Mouse (Mus musculus): ENCODE measurements at regions not wholly inside any gene's neighbourhood (a gene's known extent, or its start where the extent isn't known, plus 50 kb on each side); places are given as distances from the start of the nearest gene placed in this dataset.

DNA sequence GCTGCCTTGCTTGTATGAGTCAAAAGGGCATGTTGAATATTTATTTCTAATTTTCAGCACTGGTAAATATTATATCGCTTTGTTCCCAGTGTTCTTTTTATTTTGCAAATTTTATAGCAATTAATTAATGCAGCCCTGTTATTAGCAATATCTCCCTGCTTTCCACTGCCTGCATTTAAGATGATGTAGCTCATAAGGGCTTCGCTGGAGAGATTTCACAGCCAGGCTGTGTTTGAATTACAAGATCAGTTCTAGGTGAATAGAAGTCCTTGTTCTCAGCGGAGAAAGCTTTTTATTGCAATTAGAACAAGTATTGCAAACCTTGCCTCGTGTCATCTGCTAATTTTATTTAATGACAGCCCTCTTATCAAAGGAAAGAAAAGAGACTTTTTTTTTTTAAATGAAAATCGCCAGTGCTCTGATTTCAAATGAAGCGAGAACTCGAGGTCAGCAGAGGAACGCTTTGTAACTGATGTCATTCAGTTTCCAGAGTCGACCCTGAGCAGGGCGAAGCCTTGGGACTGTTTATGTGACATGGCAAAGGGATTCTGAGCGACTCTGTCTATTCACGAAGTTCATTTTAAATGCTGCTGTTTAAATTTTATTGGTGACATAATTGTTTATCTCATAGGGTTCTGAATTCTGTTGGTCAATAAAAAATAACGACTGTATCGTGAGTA is 378.7 kb upstream of the Mki67 start:
- DNase-seq (ENCODE audit: inconsistent ontology term), result no peak

DNA sequence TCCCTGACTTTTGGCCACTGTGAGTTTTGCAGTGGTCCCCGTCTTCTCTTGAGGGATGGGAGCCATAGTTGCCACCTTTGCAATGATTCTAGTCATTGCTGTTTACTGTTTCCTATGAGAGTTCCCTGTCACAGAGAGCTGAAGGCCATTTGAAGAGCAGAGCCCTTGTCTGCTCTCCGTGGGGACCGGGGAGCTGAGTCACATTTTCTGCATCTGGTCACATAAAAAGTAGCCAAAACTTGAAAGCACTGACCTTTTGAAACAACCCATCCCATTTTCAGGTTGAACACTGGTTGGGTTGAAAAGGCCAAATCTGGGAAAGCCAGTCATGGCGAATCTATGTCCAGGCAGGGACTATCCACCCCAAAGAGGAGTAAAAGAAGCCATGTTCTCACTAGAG is 387.9 kb upstream of the Mki67 start:
- DNase-seq (ENCODE audit: inconsistent ontology term), result no peak

DNA sequence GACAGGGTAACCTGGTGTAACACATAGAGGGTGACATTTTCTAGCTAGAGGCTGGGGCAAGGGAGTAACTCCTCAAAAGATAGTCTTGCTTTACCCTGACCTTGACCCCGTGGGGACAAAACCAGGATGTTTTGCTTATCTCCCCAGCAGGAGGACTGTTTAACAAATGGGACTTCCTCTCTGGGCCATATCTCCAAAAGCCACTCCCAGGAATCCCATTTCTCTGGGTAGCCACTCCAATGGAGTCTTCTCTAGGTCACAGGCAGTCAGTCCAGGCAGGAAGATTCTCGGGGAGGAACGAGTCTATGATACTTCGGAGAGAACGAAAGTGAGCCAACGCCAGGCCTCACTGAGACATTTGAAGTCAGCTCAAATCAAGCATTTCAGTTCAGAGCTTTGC is 396.0 kb upstream of the Mki67 start:
- DNase-seq (ENCODE audit: inconsistent ontology term), result no peak

DNA sequence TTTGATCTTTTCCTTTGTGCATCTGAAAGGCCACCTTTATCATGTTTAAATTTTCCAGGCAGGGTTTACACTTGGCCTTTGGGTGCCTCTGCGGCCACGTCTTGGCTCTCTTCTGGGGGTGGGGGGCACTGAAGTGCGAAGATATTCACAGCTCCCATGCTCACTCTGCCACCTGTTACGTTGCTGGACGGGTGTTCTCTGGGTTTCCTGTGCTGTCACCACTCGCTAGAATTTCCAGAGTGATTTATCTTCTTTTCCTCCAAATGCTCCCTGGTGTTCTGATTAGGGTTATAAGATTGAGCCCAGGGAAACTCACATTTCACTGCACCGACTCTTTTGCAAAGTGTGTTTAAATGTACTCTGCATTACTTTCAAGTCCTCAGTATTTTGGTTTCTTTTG is 404.8 kb upstream of the Mki67 start:
- no peak for DNase-seq (ENCODE audit: inconsistent ontology term)

DNA sequence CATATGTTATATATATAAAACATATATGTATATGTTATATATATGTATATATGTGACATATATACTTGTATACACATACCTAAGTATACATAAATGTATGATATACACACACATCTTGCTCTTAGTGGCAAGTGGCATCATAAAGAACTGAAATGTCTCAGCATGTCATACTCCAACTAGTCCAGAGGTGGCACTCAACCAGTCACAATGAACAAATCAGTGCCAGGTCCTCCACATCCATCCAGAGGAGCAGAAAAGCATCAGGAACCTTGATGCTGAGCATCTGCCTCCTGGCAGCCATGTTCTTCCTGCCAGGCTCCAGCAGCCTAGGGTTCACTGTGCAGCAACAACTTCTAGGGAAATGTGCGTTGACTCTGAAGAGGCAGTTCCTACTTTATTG is 405.2 kb upstream of the Mki67 start:
- DNase-seq (ENCODE audit: inconsistent ontology term), result no peak

DNA sequence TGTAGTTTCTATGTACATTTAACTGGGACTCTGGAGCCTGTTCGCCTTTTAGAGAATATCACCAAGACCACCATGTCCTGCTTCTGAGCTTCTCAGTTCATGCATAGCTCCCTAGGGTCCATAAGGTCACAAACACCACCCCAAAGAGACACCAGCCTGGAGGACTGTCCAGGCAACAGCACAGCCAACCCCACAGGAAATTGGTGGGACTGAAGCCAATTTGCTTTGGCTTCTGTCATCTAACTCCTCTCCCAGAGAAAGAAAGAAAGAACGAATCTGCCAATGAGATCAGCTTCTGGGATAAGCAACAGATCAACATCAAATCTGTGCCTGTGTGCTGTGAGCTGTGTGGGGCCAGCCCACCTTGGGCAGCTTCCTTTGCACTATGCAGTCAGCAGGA is 408.6 kb upstream of the Mki67 start:
- no peak for DNase-seq (ENCODE audit: inconsistent ontology term)

DNA sequence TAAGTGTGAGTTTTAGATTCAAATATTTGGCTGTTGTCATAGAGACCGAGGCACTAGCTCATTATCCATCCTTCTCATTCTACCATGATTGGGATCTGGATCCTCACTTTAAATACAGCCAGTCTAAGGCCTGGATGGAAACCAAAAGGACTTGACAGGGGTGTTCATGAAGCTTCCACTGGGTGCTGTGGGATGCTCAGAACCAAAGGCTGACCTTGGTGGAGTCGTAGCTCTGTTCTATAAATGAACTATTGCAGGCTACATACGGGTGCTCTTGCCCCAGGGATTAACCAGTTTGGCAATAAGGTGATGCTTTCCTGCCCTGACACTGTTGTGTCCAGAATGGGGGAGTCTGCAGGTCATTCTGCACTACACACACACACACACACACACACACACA is 410.2 kb upstream of the Mki67 start:
- DNase-seq (ENCODE audit: inconsistent ontology term), result no peak

DNA sequence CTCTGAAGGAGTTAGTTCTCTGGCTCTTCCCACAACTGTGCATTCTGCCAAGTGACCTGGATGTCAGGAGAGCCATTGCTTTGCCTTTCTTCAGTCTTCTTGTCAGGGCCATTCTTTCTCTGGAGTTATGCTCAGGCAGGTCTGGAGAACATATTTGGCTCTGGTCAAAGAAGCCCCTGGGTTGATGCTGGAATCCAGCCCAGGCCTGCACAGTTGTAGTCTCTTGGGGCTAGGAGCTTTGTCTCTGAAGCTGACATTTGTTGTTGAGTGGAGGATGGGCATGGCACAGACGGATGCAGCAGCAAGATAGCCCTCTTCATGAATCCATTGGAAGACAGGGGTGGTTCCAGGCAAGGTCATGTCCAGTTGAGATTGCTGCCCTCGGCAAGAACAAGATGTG is 411.4 kb upstream of the Mki67 start:
- DNase-seq (ENCODE audit: inconsistent ontology term), result no peak

DNA sequence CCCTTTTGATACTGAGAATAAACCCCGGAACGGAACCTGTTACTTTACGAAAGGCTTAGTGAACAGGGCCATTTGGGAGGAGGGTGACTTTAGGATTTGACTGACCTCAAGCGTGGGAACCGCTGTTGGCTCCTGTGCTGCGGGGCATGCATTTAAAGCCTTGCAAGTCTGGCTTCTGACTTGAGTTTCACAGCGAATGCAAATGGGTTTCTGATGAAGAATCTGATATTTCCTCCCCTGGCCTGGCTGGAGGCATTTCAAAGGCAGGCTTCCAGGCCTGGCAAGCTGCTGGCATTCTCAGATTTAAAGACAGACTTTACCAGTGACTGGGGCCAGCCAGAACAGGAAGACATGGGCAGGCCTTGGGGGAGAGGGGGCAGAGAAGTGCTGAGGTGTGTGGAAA is 413.6 kb upstream of the Mki67 start:
- DNase-seq (ENCODE audit: inconsistent ontology term), result peak; percentile 32

DNA sequence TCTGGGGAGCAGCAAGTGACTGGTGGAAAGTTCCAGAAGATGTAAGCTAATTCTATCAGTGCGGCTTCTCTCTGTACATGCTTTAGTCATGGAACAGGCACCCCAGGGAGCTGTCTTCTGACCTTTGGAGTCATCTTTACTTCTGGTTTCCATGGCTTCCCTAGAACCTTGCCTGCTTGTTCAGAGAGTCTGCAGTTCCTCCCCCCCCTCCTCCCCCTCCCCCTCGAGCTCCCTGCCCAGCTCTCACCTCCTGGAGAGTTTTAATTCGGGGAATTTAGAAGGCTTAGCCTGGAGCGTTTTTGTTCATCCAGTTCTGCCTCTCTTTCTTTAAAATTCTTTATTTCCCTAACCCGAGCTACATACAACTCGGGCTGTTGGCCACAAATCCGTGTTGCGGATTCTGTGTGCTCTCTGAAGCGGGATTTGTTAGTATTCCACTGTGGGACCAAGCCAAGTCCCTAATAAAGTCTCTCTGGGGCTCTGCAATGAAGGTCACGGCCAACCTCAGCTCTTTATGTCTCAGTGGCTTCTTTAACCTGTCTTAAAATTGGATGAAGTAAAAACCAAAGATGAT is 414.6 kb upstream of the Mki67 start:
- DNase-seq (ENCODE audit: inconsistent ontology term), result peak; percentile 33

DNA sequence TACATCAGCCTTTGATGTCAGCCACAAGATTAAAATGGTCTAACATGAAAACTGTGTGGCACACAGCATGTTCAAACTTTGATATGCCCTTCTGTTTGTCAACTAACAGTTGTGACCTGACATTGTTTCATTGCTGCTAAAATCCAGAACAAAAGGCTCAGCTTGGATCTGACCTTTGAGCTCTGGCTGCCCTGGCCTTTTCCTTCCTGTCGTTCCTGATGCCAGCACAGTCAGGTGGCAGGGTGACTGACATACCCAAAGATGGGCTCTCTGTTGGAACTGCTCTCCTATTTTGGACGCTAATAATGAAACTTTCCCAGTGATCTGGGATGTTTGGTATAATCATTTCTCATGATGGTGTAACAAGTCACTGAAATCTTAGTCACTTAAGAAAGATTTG is 416.8 kb upstream of the Mki67 start:
- DNase-seq (ENCODE audit: inconsistent ontology term), result no peak

DNA sequence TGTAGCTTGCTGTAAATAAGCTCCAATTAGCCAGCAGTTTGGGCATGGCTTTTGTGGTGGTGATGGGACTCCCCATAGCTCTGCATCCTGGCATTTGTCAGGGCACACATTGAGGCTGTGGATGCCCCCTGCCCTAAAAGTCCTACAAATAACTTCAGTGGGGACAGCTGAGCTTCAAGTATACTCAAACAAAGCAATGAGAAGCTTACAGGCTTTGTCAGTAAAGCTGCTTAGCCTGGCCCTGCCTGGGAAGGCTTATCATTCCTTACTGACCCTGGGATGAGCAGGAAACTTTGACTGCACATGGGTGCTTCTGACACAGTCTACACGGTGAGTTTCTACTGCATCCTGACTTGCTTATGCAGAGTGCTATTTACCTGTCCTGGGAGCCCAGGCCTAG is 420.5 kb upstream of the Mki67 start:
- DNase-seq (ENCODE audit: inconsistent ontology term), result no peak

DNA sequence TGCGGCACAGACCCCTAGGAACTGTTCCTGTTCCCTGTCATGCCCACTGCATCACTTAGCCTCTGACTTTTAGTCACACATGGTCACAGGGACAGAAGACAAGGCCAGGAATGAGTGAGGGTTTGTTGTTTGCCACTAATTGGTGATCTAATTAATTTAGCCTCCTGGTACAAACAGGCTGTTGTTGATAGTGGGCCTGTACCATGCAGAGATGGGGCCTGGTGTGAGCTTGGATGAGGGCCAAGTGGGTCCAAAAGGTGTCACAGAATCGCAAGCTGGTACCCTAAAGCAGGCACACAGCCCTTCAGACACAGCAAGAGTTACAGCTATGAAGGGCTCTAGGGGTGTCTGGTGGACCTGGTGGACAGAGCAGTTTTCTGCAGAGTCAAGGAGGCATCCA is 421.2 kb upstream of the Mki67 start:
- no peak for DNase-seq (ENCODE audit: inconsistent ontology term)

DNA sequence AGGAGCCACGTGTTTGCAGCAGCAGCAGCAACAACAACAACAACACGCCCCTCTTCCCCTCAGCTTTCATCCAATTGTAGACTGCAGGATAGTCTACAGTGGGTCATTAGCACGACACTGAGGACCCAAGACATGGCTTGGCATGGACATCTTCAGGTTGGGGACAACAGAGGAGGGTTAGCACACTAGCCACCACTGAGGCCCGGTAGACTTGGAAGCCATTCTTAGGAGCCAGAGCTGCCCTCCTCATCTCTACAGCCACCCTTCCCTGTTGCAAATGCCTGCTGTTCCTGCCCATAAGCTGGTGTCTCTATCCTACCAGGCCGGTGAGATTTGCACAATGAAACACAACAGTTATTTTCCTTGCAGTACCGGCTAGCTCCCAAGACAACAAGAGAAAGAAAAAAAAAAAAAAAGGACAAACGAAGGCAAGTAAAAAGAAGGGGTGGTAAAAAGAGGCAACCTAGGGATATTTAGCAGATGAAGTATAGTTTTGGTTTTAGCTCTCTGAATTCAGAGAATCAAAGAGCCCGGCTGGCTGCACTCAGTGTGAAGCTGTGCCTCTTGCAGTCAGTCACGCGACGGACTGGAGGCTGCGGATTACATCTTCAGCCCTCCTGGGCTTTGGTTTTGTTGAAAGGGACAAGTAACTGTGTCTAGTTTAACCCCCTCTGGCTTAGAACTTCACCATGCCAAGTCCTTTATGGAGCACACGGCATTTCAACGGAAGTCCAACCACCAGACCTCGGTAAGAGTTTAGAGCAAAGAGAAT is 421.9 kb upstream of the Mki67 start:
- DNase-seq (ENCODE audit: inconsistent ontology term), result no peak

DNA sequence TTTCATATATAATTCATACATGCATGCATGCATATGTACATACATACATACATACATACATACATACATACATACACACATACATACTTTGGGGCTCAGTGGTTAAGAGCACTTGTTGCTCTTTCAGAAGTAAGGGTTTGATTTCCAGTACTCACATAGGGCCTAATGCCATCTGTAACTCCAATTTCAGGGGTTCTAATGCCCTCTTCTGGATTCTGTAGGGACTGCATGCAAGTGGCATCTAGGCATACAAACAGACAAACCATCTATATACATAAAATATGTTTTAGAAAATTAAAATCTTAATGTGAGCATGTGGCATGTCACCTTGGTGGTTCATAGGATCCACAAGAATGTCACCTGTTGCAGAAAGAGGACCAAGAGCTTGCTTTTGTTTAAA is 426.7 kb upstream of the Mki67 start:
- DNase-seq (ENCODE audit: inconsistent ontology term), result no peak

DNA sequence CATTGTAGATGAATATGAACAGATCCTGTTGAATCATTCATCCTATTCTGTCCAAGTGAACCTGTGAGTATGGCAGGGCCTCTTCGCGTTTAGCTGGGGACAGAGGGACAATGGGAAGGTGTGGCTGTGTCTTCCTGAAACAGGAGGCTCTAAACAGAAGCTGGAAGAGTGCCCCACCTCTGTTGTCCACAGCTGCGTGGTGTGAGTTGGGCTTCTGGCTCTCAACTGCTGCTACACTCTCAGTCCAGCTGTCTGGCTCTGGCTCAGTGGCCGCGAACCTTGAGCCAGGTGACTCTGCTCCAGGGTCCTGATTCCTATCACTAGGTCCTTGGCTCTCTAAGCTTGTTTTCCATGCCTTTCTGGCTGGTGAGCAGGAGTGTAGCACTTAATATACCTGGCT is 434.0 kb upstream of the Mki67 start:
- DNase-seq (ENCODE audit: inconsistent ontology term), result no peak

DNA sequence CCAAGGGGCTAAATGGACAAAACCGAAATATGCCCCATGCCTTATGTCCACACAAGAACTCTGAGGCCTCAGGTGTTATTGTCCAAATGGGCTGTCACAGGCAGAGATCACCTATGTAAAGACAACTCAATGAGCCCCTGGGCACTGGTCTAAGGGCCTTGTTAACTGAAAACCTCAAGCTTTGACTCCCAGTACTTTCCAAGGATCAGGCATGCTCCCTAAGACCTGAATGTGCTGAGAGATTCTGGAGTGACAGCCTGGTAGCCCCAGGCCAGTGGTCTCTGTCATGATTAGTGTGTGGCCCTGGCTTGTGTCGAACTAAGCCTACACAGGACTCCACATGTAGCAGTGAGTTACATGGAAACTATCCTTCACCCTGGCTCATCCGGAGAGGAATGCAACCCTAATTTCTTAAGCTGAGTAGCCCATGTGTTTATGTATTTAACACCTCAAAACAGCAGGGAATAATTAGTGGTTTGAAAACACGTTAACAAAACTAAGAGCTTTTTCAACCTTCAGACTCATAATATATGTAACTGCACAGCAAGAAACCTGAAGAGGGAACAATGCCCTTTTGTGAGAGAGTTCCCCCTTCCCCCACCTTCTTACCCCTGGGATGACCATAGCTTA is 435.3 kb upstream of the Mki67 start:
- DNase-seq (ENCODE audit: inconsistent ontology term), result peak; percentile 11

DNA sequence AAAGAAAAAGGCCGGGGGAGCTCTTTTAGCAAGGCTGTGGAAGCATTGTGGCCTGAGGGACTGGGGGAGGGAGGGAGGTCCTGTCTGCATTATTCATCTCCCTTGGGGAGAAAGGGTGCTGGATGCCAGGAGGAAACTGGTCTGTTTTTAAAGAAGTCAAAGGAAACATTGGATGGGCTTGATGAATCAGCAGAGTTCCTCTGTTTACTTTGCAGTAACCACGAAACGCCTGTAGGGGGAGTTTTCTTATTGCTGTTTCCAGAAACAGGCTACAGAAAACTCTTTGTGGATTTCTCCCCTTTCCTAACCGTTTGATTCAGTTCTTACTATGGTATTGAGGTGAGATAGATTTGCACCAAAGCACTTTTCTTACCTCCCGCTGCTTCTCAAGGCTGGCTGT is 436.3 kb upstream of the Mki67 start:
- DNase-seq (ENCODE audit: inconsistent ontology term), result peak; percentile 30

DNA sequence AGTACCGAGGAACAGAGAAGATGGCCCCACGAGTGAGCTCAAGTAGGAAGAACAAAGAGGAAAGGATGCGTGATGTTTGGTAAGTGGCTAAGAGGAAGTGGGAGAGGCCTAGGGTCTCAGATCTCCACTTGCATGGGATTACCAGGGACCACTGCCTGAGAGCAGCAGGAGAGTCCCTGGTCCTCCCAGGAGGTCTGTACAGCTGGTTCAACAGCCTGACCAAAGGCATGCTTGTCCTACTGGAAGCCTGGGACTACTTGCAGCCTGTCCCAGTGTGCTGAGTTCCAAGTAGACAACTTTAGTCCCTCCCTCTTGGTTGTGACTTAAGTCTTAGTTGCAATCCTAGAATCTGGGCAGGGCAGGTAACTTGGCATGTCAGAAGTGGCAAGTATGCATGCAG is 437.5 kb upstream of the Mki67 start:
- no peak for DNase-seq (ENCODE audit: inconsistent ontology term)

DNA sequence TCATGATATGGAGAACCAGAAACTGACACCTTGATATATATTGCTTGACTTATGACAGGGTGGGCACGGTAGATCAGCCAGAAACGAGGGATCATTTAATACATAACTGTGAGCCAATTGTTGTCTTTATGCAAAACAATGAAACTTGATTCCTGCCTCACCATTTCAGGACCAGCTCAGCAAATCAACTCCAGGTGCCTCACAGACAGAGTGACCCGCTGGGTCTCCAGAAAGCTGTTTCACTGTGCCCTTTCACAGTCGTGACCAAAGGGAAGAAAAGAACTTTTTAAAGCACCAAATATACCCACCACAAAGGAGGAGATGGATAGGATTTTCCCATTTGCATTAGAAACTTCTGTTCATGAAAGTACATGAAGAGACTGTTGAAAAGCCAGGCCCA is 443.0 kb upstream of the Mki67 start:
- DNase-seq (ENCODE audit: inconsistent ontology term), result no peak

DNA sequence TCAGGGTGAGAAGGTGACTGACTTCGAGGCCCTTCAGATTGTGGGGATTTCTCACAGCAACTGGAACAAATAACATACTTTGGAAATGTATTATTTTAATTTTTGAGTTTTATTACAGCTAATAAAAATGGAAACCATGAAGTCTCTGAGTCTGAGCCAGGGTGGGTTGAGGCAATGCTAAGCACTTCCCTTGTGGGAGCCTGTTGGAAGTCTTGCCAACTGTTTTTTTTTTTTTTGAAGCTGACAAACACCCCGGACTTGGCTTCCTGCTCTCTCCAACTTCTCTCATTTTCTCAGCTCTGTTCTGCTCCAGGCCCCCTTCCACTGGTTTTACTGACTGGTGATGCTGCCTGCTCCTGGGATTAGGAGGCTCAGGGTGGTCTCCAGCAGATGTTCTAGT is 445.4 kb upstream of the Mki67 start:
- no peak for DNase-seq (ENCODE audit: inconsistent ontology term)

DNA sequence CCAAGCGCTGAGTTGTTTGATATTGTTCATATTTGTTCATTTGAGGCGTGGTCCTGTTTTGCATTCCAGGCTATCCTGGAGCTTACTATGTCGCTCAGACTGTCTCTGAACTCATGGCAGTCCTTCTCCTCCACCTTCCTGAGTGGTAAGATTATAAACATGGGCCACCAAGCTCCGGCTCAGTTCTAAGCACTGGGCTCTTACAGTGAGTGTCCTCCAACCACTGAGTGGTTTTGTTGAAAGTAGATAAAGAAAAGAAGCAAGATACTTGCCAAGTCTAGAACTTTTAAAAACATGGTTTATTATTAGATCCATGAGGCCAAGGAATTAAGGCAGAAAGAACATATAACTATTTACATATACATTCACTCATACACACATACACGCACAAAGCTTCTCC is 448.7 kb upstream of the Mki67 start:
- DNase-seq (ENCODE audit: inconsistent ontology term), result no peak

DNA sequence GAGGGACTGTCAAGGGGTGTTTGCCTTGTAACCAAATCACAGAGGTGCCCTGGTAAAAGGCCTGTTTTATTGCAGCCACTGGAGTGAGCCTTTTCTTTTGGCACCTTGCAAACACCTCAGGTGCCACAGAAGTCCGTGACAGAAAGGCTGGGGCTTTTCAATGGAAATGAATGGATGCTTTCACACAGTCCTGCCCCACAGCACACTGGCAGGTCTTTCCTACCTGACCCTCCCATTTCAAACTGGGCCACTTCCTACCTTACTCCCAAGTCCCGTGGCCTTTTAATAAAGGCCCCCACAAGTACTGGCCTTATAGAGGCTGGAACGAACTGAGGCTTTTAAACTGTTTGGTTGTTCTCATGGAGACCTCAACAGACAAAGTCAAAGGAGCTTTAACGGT is 453.1 kb upstream of the Mki67 start:
- no peak for DNase-seq (ENCODE audit: inconsistent ontology term)
